Comparison of ENCODE assay signal across 8 mouse cellular contexts in the genomic region with DNA sequence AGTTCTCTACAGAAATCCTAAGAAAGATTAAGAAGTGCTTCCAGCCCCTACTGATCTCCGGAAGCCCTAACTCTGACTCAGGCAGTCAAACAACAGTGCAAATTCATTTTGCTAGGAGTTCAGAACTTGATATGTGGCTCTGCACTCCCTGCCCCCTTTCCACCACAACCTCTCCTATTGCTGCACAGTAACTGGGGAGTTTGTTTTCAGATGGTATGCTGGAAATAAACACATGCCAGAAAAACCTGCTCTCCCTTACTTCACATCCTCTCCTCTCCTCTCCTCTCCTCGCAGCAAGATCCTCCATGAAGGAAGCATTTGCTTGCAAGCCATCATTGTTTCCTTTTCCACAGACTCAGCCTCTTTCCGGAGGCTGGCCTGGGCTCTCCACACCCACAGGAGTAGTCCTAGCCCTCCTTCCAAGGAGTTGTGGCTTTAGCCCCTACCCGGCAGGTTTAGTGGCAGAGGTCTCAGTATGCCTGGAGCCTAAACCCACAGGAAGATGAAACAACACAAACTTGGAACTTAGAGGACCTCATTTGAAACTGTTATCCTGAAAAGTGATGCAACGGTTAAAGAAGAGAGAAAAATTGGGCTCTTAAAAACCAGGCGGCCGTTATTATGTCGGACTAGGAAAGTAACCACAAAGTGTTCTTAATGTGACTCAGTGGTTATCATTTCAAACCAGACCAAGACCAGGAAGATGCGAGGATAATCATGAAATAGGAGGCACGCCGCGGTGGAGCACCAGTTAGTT. TPM values are rescaled to one million over a fixed set of nuclear protein-coding genes. Genes with fewer than 3 reads are reported as not detected.
DNase-seq lines count a peak whose midpoint lies in the region; ATAC-seq and TF ChIP-seq lines count a peak whose summit lies in the region.
"Had no signal": no experiment of that assay in that cellular context is flagged by ENCODE, and none has a peak within 500 bp of the region (broad histone marks: within the 10 kb centered on the region; RNA-seq: fewer than 3 reads in every experiment).

No protein-coding gene starts in this region.

- H3K27me3 ChIP-seq in MEL (ENCODE audit: control insufficient read depth in 1 of 2, insufficient read depth in 2 of 2, low read length in 2 of 2) = no peaks in the 10 kb centered on the region
- H3K27me3 ChIP-seq in heart, embryonic 13.5 days (replicated peaks) = no peaks in the 10 kb centered on the region
- no peaks in the 10 kb centered on the region for H3K27me3 ChIP-seq in liver, embryonic 11.5 days (replicated peaks; ENCODE audit: control insufficient read depth, insufficient read depth, low read length)

- peak overlapping the region; percentile 98 for H3K27ac ChIP-seq in MEL (ENCODE audit: control insufficient read depth, low read depth, low read length)
- peak overlapping the region; percentile 49 for H3K27ac ChIP-seq in brown adipose tissue, adult 24 weeks (replicated peaks; ENCODE audit: low read depth, low read length)
- peak overlapping the region; percentile 88 for H3K27ac ChIP-seq in heart, embryonic 13.5 days (replicated peaks)
- peak overlapping the region; percentile 65 for H3K27ac ChIP-seq in liver, embryonic 11.5 days (ENCODE audit: low read depth, low read length)

- DNase-seq in MEL (ENCODE audit: low read depth, low spot score) = peak; percentile 86
- no peak for DNase-seq in liver, embryonic 11.5 days (ENCODE audit: low spot score)
- DNase-seq in retina, embryonic 14.5 days (ENCODE audit: low spot score) = no peak
- DNase-seq in left cerebral cortex, postnatal 36 days (ENCODE audit: low spot score in 2 of 2) = no peak
- DNase-seq in cerebellum, postnatal 4 days (ENCODE audit: low spot score in 2 of 2) = no peak
- DNase-seq: cerebellum, adult 18-20 months had no signal

- H3K79me2 ChIP-seq in MEL (ENCODE audit: control insufficient read depth, insufficient read depth, low read length, poor library complexity) = peaks cover 2% of the 10 kb centered on the region; the same call in 1 of the 2 replicates

- no peak for ATAC-seq in heart, embryonic 13.5 days (ENCODE audit: extremely low read depth, insufficient number of reproducible peaks, low FRiP score, low TSS enrichment)
- peak; percentile 39; the same call in 1 of the 2 replicates for ATAC-seq in liver, embryonic 11.5 days (replicated peaks; ENCODE audit: low FRiP score)

- peak overlapping the region; percentile 72 for H3K9ac ChIP-seq in MEL (ENCODE audit: control insufficient read depth, low read depth, low read length, poor library complexity, severe bottlenecking)
- no peak overlapping the region for H3K9ac ChIP-seq in heart, embryonic 13.5 days
- H3K9ac ChIP-seq in liver, embryonic 11.5 days (ENCODE audit: low read depth, low read length) = no peak overlapping the region

- no peak for TF ChIP-seq RAD21 in MEL (IDR thresholded peaks at IDR 0.05; ENCODE audit: low read depth, low read length)

- no peak overlapping the region for H3K4me2 ChIP-seq in heart, embryonic 13.5 days
- peak overlapping the region; percentile 47 for H3K4me2 ChIP-seq in liver, embryonic 11.5 days

- H3K9me3 ChIP-seq in MEL (replicated peaks; ENCODE audit: insufficient read depth, low read length) = no peaks in the 10 kb centered on the region
- H3K9me3 ChIP-seq in heart, embryonic 13.5 days = no peaks in the 10 kb centered on the region
- H3K9me3 ChIP-seq in liver, embryonic 11.5 days (ENCODE audit: control insufficient read depth, low read length) = no peaks in the 10 kb centered on the region

- peaks cover 0 to 32% of the 10 kb centered on the region in 2 experiments; a peak in 2 of 4 replicates for H3K36me3 ChIP-seq in MEL (ENCODE audit: control insufficient read depth in 1 of 2, insufficient read depth in 2 of 2, low read length in 2 of 2)
- H3K36me3 ChIP-seq in heart, embryonic 13.5 days = no peaks in the 10 kb centered on the region
- H3K36me3 ChIP-seq in liver, embryonic 11.5 days (ENCODE audit: control insufficient read depth, insufficient read depth, low read length) = no peaks in the 10 kb centered on the region

- TF ChIP-seq CTCF in MEL (IDR thresholded peaks at IDR 0.05 in 2 of 3, conservative IDR thresholded peaks at IDR 0.05 in 1 of 3; ENCODE audit: control insufficient read depth in 1 of 3, insufficient read depth in 1 of 3, low read depth in 2 of 3, low read length in 3 of 3, poor library complexity in 1 of 3, severe bottlenecking in 1 of 3) = no peak

- peak; percentile 32 to 58; a peak in 2 of 4 replicates for TF ChIP-seq POLR2A in MEL (IDR thresholded peaks at IDR 0.05; ENCODE audit: control insufficient read depth in 1 of 2, insufficient read depth in 1 of 2, low read depth in 1 of 2, low read length in 2 of 2, poor library complexity in 1 of 2)

- H3K4me3 ChIP-seq in MEL (ENCODE audit: control insufficient read depth in 1 of 2, insufficient read depth in 1 of 2, low read depth in 2 of 2, low read length in 2 of 2) = peak overlapping the region; percentile 43 to 61
- H3K4me3 ChIP-seq in brown adipose tissue, adult 24 weeks (ENCODE audit: insufficient read depth, low read depth, low read length) = no peak overlapping the region
- H3K4me3 ChIP-seq in heart, embryonic 13.5 days = no peak overlapping the region
- no peak overlapping the region for H3K4me3 ChIP-seq in liver, embryonic 11.5 days (ENCODE audit: low read depth, low read length)

- peak; percentile 96 to 97 for TF ChIP-seq EP300 in MEL (IDR thresholded peaks at IDR 0.05; ENCODE audit: low read depth in 1 of 2, low read length in 2 of 2)

- intact Hi-C loops in left cerebral cortex, postnatal 36 days (cut with DNase I) = no loop called here

- WGBS in heart, embryonic 13.5 days = 46% methylated on average over 12 of the region's 12 CpGs
- 28% methylated on average over 12 of the region's 12 CpGs for WGBS in liver, embryonic 11.5 days

- peaks cover 10 to 24% of the 10 kb centered on the region in 2 experiments for H3K4me1 ChIP-seq in MEL (ENCODE audit: control insufficient read depth in 1 of 2, insufficient read depth in 2 of 2, low read length in 2 of 2)
- no peaks in the 10 kb centered on the region for H3K4me1 ChIP-seq in brown adipose tissue, adult 24 weeks (ENCODE audit: control insufficient read depth, insufficient read depth, insufficient read length, low read length)
- peaks cover 24% of the 10 kb centered on the region for H3K4me1 ChIP-seq in heart, embryonic 13.5 days
- H3K4me1 ChIP-seq in liver, embryonic 11.5 days (replicated peaks; ENCODE audit: control insufficient read depth, insufficient read depth, low read length) = peaks cover 15% of the 10 kb centered on the region

TF ChIP-seq in MEL, 35 proteins besides CTCF, POLR2A, EP300 and RAD21 (continues in another document):
- TF ChIP-seq GATA1 (IDR thresholded peaks at IDR 0.05; ENCODE audit: low read depth, low read length) (peak; percentile 87), NELFE (IDR thresholded peaks at IDR 0.05; ENCODE audit: low read depth, low read length) (peak; percentile 63), ZC3H11A (IDR thresholded peaks at IDR 0.05; ENCODE audit: low read depth, low read length) (no peak), BHLHE40 (IDR thresholded peaks at IDR 0.05; ENCODE audit: borderline replicate concordance, low read depth, low read length) (no peak), NRF1 (IDR thresholded peaks at IDR 0.05; ENCODE audit: insufficient read depth, low read depth, low read length, poor library complexity, severe bottlenecking) (no peak), UBTF (IDR thresholded peaks at IDR 0.05; ENCODE audit: borderline replicate concordance, insufficient read depth, low read depth, low read length) (no peak), GABPA (IDR thresholded peaks at IDR 0.05; ENCODE audit: low read depth, low read length) (no peak), TAL1 (IDR thresholded peaks at IDR 0.05; ENCODE audit: low read length) (peak; percentile 88), USF1 (IDR thresholded peaks at IDR 0.05; ENCODE audit: low read depth, low read length) (no peak), ETS1 (IDR thresholded peaks at IDR 0.05; ENCODE audit: low read depth, low read length) (peak; percentile 70; the same call in 1 of the 2 replicates), E2F4 (IDR thresholded peaks at IDR 0.05; ENCODE audit: borderline replicate concordance, low read depth, low read length) (no peak), POLR2AphosphoS2 (IDR thresholded peaks at IDR 0.05; ENCODE audit: low read length) (peak; percentile 68; the same call in 1 of the 2 replicates), ZNF384 (IDR thresholded peaks at IDR 0.05; ENCODE audit: low read depth, low read length) (no peak), TBP (IDR thresholded peaks at IDR 0.05; ENCODE audit: low read depth, low read length) (peak; percentile 30), HCFC1 (IDR thresholded peaks at IDR 0.05; ENCODE audit: low read depth, low read length) (no peak), POLR2AphosphoS5 (IDR thresholded peaks at IDR 0.05; ENCODE audit: borderline replicate concordance, low read depth, low read length) (no peak), JUND (IDR thresholded peaks at IDR 0.05; ENCODE audit: low read depth, low read length) (0 out of 2 replicates have a peak, but pooled peaks have one; percentile 29), MEF2A (IDR thresholded peaks at IDR 0.05; ENCODE audit: extremely low read depth, insufficient replicate concordance, low read depth, low read length, poor library complexity, severe bottlenecking) (no peak), MAX (IDR thresholded peaks at IDR 0.05; ENCODE audit: low read length) (no peak), ELF1 (IDR thresholded peaks at IDR 0.05; ENCODE audit: low read depth, low read length) (no peak), MAFK (IDR thresholded peaks at IDR 0.05; ENCODE audit: borderline replicate concordance, low read depth, low read length) (no peak), USF2 (IDR thresholded peaks at IDR 0.05; ENCODE audit: borderline replicate concordance in 1 of 2, insufficient read depth in 1 of 2, low read depth in 1 of 2, low read length in 2 of 2) (no peak), MXI1 (IDR thresholded peaks at IDR 0.05; ENCODE audit: low read depth, low read length) (no peak), TCF12 (IDR thresholded peaks at IDR 0.05; ENCODE audit: low read depth, low read length) (peak; percentile 88; the same call in 1 of the 2 replicates), ZKSCAN1 (IDR thresholded peaks at IDR 0.05; ENCODE audit: low read depth, low read length) (no peak), SMC3 (IDR thresholded peaks at IDR 0.05; ENCODE audit: low read depth, low read length) (no peak)

RNA-seq across cellular contexts. Expression of gene Col1a2, which starts 47.7 kb away (rescaled TPM):
- total RNA-seq in MEL (2012; rRNA removed) = not detected in 2 replicates
- not detected for polyA plus RNA-seq in MEL (2012; ENCODE audit: insufficient read depth in 1 of 2, insufficient read length in 2 of 2, low read depth in 1 of 2, low replicate concordance in 2 of 2, missing spikeins in 1 of 2)
- polyA plus RNA-seq in brown adipose tissue, adult 24 weeks (2012; ENCODE audit: insufficient read depth, insufficient read length, missing spikeins) = 55.7 and 80.6 TPM in 2 replicates
- 253 and 328 TPM in 2 replicates for polyA plus RNA-seq in heart, embryonic 13.5 days (2015; fragmentation: Nextera tagmentation; extraction: Ambion mirVana)
- 144 and 156 TPM in 2 replicates for polyA plus RNA-seq in liver, embryonic 11.5 days (2014; fragmentation: Nextera tagmentation; extraction: Ambion mirVana)
- total RNA-seq in left cerebral cortex, postnatal 36 days (2021) = 10 to 100 TPM; 21.4 to 26.5 TPM

Comparison
In these comparisons a context has a peak if more than half of its experiments do, and no peak if none do; other contexts are left out.
1. H3K4me3 ChIP-seq: peak in MEL (2 of 2); none in brown adipose tissue, adult 24 weeks (single experiment), heart, embryonic 13.5 days (single experiment) and liver, embryonic 11.5 days (single experiment).
2. RNA of gene Col1a2, which starts 47.7 kb away (polyA plus RNA-seq): 253 to 328 TPM in heart, embryonic 13.5 days, 144 to 156 TPM in liver, embryonic 11.5 days and 55.7 to 80.6 TPM in brown adipose tissue, adult 24 weeks; not detected in MEL; every median in the first group is over 10 times any median in the second.
3. Peak in every context shown above with its lines, with median percentiles within 50 percentile points of each other: H3K27ac ChIP-seq.